Mouse (Mus musculus) limb, embryonic 10.5 days (tissue): ENCODE data around the gene Fabp3. TPM values are rescaled to one million over a fixed set of nuclear protein-coding genes. Genes with fewer than 3 reads are reported as not detected.

Source experiments
- DNase-seq: peaks from one replicate; pipeline ENCODE4 v3.0.0-alpha.2; 2017; ENCODE audit warnings: low spot score
- H3K27ac ChIP-seq: fragments of 300-500 bp; sonication (generic); 2 replicates; pipeline ENCODE4 v1.5.1; 2016; ENCODE audit warnings: mild to moderate bottlenecking
- H3K27me3 ChIP-seq: fragments of 300-500 bp; sonication (generic); 2 replicates; pipeline ENCODE4 v1.6.1; 2016; ENCODE audit warnings: low read depth, mild to moderate bottlenecking; ENCODE audit not compliant: poor library complexity, severe bottlenecking
- H3K36me3 ChIP-seq: fragments of 300-500 bp; sonication (generic); 2 replicates; pipeline ENCODE4 v1.6.1; 2016; ENCODE audit warnings: mild to moderate bottlenecking, moderate library complexity
- H3K4me1 ChIP-seq: fragments of 300-500 bp; sonication (generic); 2 replicates; pipeline ENCODE4 v1.6.1; 2016
- H3K4me3 ChIP-seq: fragments of 300-500 bp; sonication (generic); 2 replicates; pipeline ENCODE4 v1.5.1; 2016; ENCODE audit warnings: mild to moderate bottlenecking, moderate library complexity
- H3K9me3 ChIP-seq: fragments of 300-500 bp; sonication (generic); replicated peaks from 2 replicates; pipeline ENCODE4 v1.6.1; 2016; ENCODE audit warnings: mild to moderate bottlenecking
- WGBS: fragments of 180-500 bp; shearing (Covaris S2); methylation state at CpG from one replicate; pipeline ENCODE4 v1.1.7; 2016; 5-methylcytosine and 5-hydroxymethylcytosine counted together
- polyA plus RNA-seq: library from polyadenylated mRNA; unstranded; fragments of >200 nt; fragmentation: Nextera tagmentation; extraction: Ambion mirVana; gene quantifications from 2 replicates; pipeline ENCODE4 v1.2.1, GENCODE M21; 2016

The Fabp3 gene
- polyA plus RNA-seq, 1 experiment from 2014 or later, result 3.0 TPM

DNA sequence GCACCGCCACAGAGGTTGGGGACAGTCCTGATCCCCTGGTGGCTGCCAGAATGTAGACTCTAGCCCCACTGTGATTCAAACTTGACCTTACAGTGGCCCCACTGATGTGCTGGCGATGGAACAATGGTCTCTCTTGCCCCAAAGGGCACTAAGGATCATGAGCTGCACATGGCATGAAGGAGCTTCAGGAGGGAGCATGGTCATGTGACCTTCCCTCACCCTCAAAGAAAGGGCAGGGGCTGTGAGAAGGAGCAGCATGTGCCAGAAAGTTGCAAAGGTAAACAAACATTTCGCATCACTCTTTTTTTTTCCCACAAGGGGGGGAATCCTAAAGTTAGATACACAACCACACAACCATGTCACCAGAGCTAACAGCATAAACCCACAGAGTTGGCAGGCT, 9.7 kb downstream of the Fabp3 start:
- no peaks in the 10 kb centered on the region for H3K9me3 ChIP-seq
- WGBS, result 70% methylated on average over 3 of the region's 3 CpGs
- no peak for DNase-seq

DNA sequence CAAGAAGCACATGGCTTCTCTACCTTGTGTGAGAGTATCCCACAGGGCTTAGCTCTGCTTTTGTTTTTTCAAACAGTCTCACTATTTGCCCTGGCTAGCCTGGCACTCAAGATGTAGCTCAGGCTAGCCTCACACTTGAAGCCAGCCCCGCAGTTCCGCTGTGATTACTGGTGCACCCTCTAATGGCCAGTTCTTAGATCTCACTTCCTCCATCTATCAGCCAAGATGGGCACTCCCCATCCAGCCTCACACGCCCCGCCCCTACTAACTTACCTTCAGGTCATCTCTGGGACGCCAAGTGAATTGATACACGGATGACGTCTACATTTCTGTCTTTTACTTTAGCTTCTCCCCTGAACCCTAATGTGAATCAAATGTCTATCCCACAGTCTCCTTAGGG, 11.2 kb downstream of the Fabp3 start:
- 83% methylated on average over 7 of the region's 7 CpGs for WGBS

More for the DNA sequence above, 9.7 kb downstream of the Fabp3 start:
- H3K36me3 ChIP-seq, result peaks cover 82% of the 10 kb centered on the region
- no peak overlapping the region for H3K27ac ChIP-seq
- H3K4me1 ChIP-seq, result no peaks in the 10 kb centered on the region
- H3K4me3 ChIP-seq, result no peak overlapping the region
- no peaks in the 10 kb centered on the region for H3K27me3 ChIP-seq

DNA sequence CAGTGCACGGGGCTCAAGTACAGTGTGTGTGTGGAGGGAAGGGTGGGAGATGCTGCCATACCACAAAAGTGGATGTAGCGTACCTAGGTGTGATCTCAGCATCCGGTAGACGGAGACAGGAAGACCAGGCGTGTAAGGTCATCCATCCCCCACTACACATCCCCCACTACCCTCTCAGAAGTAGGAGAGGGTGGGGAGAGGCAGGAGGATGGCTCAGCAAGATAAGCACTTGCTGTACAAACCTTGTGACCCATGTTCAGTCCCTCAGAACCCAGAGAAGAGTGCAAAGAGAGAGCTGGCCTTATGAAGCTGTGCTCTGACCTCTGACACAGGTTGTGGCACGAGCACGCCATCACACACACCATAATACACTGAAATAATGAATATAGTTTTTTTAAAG, 13.2 kb downstream of the Fabp3 start:
- Histone ChIP-seq H3K27me3 (no peaks in the 10 kb centered on the region), H3K27ac (no peak overlapping the region), H3K4me1 (no peaks in the 10 kb centered on the region), H3K36me3 (peaks cover 90% of the 10 kb centered on the region), H3K4me3 (no peak overlapping the region), H3K9me3 (no peaks in the 10 kb centered on the region)
- DNase-seq, result no peak
- 89% methylated on average over 7 of the region's 7 CpGs for WGBS

More for the DNA sequence above, 11.2 kb downstream of the Fabp3 start:
- Histone ChIP-seq H3K36me3 (peaks cover 90% of the 10 kb centered on the region), H3K9me3 (no peaks in the 10 kb centered on the region), H3K4me3 (no peak overlapping the region), H3K27me3 (no peaks in the 10 kb centered on the region), H3K4me1 (no peaks in the 10 kb centered on the region), H3K27ac (no peak overlapping the region)
- no peak for DNase-seq

DNA sequence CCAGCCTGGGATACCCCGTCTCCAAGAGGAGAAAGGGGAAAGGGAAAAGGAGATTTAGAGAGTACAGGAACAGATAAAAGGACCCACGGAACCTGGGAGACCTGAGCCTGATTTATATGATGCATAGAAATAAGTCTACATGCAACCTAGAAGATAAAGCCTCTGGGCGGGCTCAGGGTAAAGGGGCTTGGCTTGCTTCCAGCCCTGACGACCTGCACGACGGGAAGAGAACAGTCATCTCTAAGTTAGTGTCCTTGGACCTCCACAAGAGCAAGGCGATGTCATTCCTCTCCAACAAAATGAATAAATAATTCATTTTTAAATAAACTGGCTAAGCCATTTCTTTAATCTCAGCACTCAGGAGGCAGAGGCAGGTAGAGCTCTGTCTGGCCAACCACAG, 14.2 kb downstream of the Fabp3 start:
- Histone ChIP-seq H3K27ac (no peak overlapping the region), H3K27me3 (no peaks in the 10 kb centered on the region), H3K4me1 (no peaks in the 10 kb centered on the region), H3K36me3 (peaks cover 90% of the 10 kb centered on the region), H3K9me3 (no peaks in the 10 kb centered on the region), H3K4me3 (no peak overlapping the region)
- no peak for DNase-seq
- WGBS, result 92% methylated on average over 7 of the region's 7 CpGs

DNA sequence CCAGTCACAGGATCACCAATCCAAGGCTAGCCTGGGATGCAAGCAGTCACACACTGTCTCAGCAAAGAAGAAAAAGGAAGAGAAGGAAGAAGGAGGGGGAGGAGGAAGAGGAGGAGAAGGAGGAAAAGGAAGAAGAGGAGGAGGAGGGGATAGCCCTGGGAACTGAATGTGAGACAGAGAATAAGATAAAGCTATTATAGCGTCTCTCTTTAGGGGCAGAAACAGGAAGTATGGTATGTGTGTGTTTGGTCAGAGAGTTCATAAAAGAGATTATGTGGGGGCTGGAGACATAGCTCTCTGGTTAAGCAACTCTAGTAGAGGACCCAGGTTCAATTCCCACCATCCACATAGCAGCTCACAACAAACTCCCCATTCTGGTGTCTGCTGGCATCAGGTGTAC, 14.8 kb downstream of the Fabp3 start:
- peaks cover 90% of the 10 kb centered on the region for H3K36me3 ChIP-seq
- H3K9me3 ChIP-seq, result no peaks in the 10 kb centered on the region
- no peak for DNase-seq
- H3K27me3 ChIP-seq, result no peaks in the 10 kb centered on the region
- H3K4me1 ChIP-seq, result no peaks in the 10 kb centered on the region
- 81% methylated on average over 1 of the region's 1 CpGs for WGBS
- no peak overlapping the region for H3K4me3 ChIP-seq
- H3K27ac ChIP-seq, result no peak overlapping the region

DNA sequence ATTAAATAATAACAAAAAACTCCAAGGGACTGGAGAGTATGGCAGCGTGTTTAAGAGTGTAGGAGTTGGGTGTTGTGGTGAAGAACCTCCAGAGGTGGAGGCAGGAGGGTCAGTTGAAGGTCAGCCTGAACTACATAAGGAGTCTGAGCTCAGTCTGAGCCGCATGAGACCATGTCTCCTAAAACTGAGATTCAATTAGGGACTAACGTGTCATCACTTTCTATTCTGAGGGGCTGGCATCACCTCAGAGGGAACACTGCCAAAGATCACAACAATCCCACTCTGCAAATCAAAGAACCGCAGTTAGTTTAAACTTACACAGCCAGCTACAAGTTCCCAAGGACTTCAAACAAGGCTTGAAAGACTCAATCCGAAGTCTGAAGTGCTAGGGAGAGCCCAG, 15.2 kb downstream of the Fabp3 start:
- WGBS, result 83% methylated on average over 5 of the region's 5 CpGs
- H3K27ac ChIP-seq, result no peak overlapping the region

DNA sequence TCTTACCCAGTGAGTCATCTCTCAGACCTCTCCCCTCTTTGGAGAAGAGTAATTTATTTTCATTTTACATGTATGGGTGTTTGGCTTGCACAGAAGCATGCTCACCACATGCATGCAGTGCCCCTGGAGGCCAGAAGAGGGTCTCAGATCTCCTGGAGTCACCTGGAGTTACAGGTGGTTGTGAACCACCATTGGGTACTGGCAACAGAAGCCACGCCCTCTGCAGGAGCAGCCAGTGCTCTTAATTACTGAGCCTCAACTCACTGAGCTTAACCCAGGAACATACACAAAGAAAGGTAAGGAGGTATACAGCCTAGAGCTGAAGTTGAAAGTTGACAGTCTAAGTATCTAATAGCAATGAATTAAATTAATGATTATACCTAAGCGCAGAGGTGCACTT, 17.1 kb downstream of the Fabp3 start:
- Histone ChIP-seq H3K4me3 (no peak overlapping the region), H3K9me3 (no peaks in the 10 kb centered on the region), H3K27ac (no peak overlapping the region), H3K4me1 (no peaks in the 10 kb centered on the region), H3K36me3 (peaks cover 85% of the 10 kb centered on the region), H3K27me3 (no peaks in the 10 kb centered on the region)
- WGBS, result 96% methylated on average over 2 of the region's 2 CpGs
- no peak for DNase-seq

More for the DNA sequence above, 15.2 kb downstream of the Fabp3 start:
- no peaks in the 10 kb centered on the region for H3K9me3 ChIP-seq
- H3K27me3 ChIP-seq, result no peaks in the 10 kb centered on the region
- H3K4me3 ChIP-seq, result no peak overlapping the region
- no peaks in the 10 kb centered on the region for H3K4me1 ChIP-seq
- peaks cover 90% of the 10 kb centered on the region for H3K36me3 ChIP-seq
- DNase-seq, result no peak

DNA sequence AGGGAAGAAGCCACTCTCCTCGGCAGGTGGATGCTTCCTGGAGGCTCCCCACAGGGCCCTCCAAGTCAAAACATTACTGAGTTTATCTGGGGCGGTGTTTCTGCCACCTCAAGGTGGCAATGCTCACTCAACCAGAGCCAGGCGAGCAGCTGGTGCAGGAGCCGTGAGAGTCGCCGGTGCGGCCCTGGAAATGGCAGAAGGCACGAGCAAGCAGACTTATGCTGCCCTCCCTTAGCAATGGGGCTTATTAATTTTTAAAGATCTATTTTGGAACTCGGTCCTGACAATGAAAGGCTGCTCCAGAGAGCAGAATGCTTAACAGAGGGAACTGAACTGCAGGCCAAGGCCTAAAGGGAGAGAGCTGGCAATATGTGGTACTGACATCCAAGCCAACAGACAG, 19.0 kb downstream of the Fabp3 start:
- H3K27ac ChIP-seq, result no peak overlapping the region
- no peak overlapping the region for H3K4me3 ChIP-seq
- H3K9me3 ChIP-seq, result no peaks in the 10 kb centered on the region
- H3K27me3 ChIP-seq, result no peaks in the 10 kb centered on the region
- no peak for DNase-seq
- peaks cover 84% of the 10 kb centered on the region for H3K36me3 ChIP-seq
- no peaks in the 10 kb centered on the region for H3K4me1 ChIP-seq
- WGBS, result 88% methylated on average over 9 of the region's 9 CpGs

DNA sequence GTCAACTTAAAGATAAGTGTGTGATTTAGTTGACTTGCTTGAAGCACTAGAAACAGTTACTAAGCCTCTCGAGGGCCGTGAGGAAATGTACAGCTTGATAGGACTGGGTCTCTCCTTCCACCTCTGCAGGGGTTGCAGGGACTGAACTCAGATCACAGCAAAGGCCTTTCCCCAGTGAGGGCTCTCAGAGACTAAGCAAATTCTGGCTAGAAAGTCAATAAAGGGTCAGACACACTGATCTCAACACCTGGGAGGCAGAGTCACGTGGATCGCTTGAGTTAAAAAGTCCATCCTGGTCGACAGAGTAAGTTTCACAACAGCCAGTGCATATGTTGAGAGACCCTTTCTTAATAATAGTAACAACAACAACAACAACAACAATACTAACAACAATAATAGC, 27.5 kb downstream of the Fabp3 start:
- 89% methylated on average over 5 of the region's 5 CpGs for WGBS
- Histone ChIP-seq H3K4me3 (no peak overlapping the region), H3K9me3 (no peaks in the 10 kb centered on the region), H3K27ac (no peak overlapping the region), H3K36me3 (peaks cover 72% of the 10 kb centered on the region), H3K4me1 (no peaks in the 10 kb centered on the region), H3K27me3 (no peaks in the 10 kb centered on the region)
- DNase-seq, result no peak

DNA sequence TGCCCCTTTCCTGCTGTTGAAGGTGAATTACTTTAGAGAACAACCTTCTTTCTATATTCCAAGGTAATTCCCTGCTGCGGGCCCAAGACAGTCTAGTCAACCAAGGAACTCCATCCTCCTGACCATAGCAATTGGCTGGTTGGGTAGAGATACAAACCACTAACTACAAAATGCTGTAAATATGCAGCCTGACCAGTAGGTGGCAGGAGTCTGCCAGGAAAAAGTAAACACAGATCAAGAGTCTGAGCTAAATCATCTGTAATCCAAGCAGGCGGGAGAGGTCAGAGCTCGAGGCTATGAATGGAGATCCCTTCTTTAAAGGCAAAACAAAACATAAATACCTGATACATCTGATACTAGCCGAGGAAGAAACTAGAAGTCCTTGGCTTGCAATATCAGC, 33.3 kb downstream of the Fabp3 start:
- Histone ChIP-seq H3K4me3 (no peak overlapping the region), H3K4me1 (no peaks in the 10 kb centered on the region), H3K27me3 (no peaks in the 10 kb centered on the region), H3K27ac (no peak overlapping the region), H3K9me3 (no peaks in the 10 kb centered on the region), H3K36me3 (peaks cover 61% of the 10 kb centered on the region)
- DNase-seq, result peak; percentile 52
- WGBS, result 38% methylated on average over 4 of the region's 4 CpGs

DNA sequence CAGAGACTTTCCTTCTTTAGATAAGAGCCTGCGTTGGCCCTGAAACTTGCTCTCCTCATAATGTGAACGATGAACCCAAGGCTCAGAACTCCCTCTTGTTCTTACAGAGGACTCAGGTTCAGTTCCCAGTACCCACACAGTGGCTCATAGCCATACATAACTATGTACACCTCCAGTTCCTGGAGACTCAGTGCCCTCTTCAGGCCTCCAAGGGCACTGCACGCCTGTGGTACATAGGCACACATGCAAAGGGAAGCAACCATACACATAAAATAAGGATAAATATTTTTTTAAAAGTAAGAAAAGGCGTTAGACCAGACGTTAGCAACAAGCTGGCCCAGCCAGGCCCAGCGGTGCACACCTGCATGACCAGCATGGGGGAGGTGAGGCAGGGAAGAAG, 41.3 kb downstream of the Fabp3 start:
- 97% methylated on average over 6 of the region's 6 CpGs for WGBS
- Histone ChIP-seq H3K27me3 (no peaks in the 10 kb centered on the region), H3K4me1 (no peaks in the 10 kb centered on the region), H3K4me3 (no peak overlapping the region), H3K27ac (no peak overlapping the region), H3K9me3 (no peaks in the 10 kb centered on the region), H3K36me3 (peaks cover 94% of the 10 kb centered on the region)
- DNase-seq, result no peak

DNA sequence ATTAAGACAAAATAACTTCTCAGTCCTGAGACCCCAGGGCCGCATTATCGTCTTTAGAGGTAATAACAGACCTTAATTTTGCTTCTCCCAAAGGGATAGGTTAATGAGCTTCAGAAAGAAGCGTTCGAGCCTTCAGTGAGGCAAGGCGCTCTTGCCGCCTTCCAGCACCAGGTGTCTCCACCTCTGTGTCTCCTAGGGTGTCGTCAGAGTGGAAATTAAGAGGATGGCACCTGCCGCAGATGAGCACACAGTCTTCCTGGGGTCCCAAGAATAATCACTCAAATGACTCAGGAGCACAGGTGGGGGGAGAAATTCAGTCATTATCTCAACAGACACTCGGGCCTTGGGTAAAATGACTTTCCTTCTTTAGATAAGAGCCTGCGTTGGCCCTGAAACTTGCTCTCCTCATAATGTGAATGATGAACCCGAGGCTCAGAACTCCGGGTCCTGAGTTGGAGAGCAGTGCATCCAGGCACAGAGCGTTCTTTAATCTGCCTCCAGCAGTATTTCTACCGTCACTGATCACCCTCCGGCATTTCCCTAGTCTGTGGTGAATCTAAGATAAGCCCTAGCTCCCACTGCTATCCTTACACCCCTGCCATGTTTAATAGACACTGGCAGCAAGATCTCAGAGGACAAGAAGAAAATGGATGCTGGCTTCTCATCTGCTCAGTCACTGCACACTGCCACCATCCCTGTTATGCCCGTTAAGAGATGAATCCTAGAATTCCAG, 42.5 kb downstream of the Fabp3 start:
- no peak overlapping the region for H3K27ac ChIP-seq
- WGBS, result 87% methylated on average over 16 of the region's 16 CpGs
- H3K36me3 ChIP-seq, result peaks cover 85% of the 10 kb centered on the region
- H3K27me3 ChIP-seq, result no peaks in the 10 kb centered on the region
- no peaks in the 10 kb centered on the region for H3K4me1 ChIP-seq
- H3K4me3 ChIP-seq, result no peak overlapping the region
- DNase-seq, result no peak
- no peaks in the 10 kb centered on the region for H3K9me3 ChIP-seq

DNA sequence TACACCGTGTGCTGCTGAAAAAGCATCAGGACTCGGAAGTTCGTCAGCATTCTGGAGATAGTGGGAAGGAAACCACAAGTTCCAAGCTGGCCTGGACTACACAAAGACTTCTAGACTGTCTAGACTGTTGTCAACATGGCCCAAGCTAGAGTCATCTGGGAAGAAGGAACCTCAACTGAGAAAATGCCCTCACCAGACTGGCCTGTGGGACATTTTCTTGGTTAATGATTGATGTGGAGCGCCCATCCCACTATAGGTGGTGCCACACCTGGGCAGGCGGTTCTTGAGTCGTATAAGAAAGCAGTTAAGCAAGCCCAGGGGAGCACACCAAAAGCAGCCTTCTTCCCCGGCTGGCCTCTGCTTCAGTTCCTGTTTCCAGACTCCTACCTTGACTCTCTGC, 44.2 kb downstream of the Fabp3 start:
- no peaks in the 10 kb centered on the region for H3K4me1 ChIP-seq
- H3K27me3 ChIP-seq, result no peaks in the 10 kb centered on the region
- WGBS, result 89% methylated on average over 7 of the region's 7 CpGs
- no peak overlapping the region for H3K4me3 ChIP-seq
- H3K27ac ChIP-seq, result no peak overlapping the region
- H3K36me3 ChIP-seq, result peaks cover 86% of the 10 kb centered on the region
- DNase-seq, result no peak
- H3K9me3 ChIP-seq, result no peaks in the 10 kb centered on the region

DNA sequence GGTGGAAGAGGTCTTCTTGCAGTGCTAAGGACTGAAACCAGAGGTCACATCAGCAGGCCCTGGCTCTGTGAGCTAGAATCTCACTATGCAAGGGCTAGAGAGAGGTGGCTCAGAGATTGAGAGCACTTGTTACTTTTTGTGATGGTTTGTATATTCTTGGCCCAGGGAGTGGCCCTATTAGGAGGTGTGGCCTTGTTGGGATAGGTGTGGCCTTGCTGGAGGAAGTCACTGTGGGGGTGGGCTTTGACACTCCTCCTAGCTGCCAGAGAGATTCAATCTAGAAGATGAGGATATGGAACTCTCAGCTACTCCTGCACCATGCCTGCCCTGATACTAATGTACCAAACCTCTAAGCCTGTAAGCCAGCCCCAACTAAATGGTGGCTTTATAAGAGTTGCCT, 49.6 kb downstream of the Fabp3 start:
- H3K9me3 ChIP-seq, result no peaks in the 10 kb centered on the region
- H3K4me3 ChIP-seq, result no peak overlapping the region
- peaks cover 50% of the 10 kb centered on the region for H3K36me3 ChIP-seq
- no peak overlapping the region for H3K27ac ChIP-seq
- no peak for DNase-seq
- no peaks in the 10 kb centered on the region for H3K27me3 ChIP-seq
- H3K4me1 ChIP-seq, result peaks cover 21% of the 10 kb centered on the region
